Mouse (Mus musculus) limb, embryonic 13.5 days (tissue): ENCODE measurements around the gene Ccdc24. TPM values are rescaled to one million over a fixed set of nuclear protein-coding genes. Genes with fewer than 3 reads are reported as not detected.
A peak's percentile ranks its signal among the peaks of the same experiment; 100 is the strongest.

ENCODE experiments used
- ATAC-seq: fragments of 200-750 bp; cut with Nextera tagmentation; 2 replicates; pipeline ENCODE4 v1.8.0; 2017; ENCODE audit warnings: low read depth, moderate number of reproducible peaks, moderate TSS enrichment; ENCODE audit not compliant: low FRiP score
- H3K27ac ChIP-seq: fragments of 300-500 bp; sonication (generic); 2 replicates; pipeline ENCODE4 v1.5.1; 2015; ENCODE audit warnings: inconsistent platforms, mild to moderate bottlenecking, moderate library complexity
- H3K27me3 ChIP-seq: fragments of 300-500 bp; sonication (generic); 2 replicates; pipeline ENCODE4 v1.6.1; 2015; ENCODE audit warnings: mild to moderate bottlenecking, inconsistent platforms
- H3K36me3 ChIP-seq: fragments of 300-500 bp; sonication (generic); 2 replicates; pipeline ENCODE4 v1.6.1; 2015; ENCODE audit warnings: inconsistent platforms, mild to moderate bottlenecking, moderate library complexity
- H3K4me1 ChIP-seq: fragments of 300-500 bp; sonication (generic); 2 replicates; pipeline ENCODE4 v1.6.1; 2015; ENCODE audit warnings: inconsistent platforms
- H3K4me2 ChIP-seq: fragments of 300-500 bp; sonication (generic); replicated peaks from 2 replicates; pipeline ENCODE4 v1.6.1; 2015; ENCODE audit warnings: inconsistent platforms, mild to moderate bottlenecking, moderate library complexity
- H3K4me3 ChIP-seq: fragments of 300-500 bp; sonication (generic); 2 replicates; pipeline ENCODE4 v1.5.1; 2015; ENCODE audit warnings: moderate library complexity, mild to moderate bottlenecking, inconsistent platforms
- H3K9ac ChIP-seq: fragments of 300-500 bp; sonication (generic); 2 replicates; pipeline ENCODE4 v1.6.1; 2015; ENCODE audit warnings: mild to moderate bottlenecking, inconsistent platforms
- H3K9me3 ChIP-seq: fragments of 300-500 bp; sonication (generic); 2 replicates; pipeline ENCODE4 v1.6.1; 2016; ENCODE audit warnings: inconsistent platforms
- WGBS: fragments of 180-500 bp; shearing (Covaris S2); methylation state at CpG from one replicate; pipeline ENCODE4 v1.1.7; 2015; 5-methylcytosine and 5-hydroxymethylcytosine counted together
- polyA plus RNA-seq: library from polyadenylated mRNA; unstranded; fragments of >200 nt; fragmentation: Nextera tagmentation; extraction: Ambion mirVana; gene quantifications from 2 replicates; pipeline ENCODE4 v1.2.1, GENCODE M21; 2015

The Ccdc24 gene
- polyA plus RNA-seq, 1 experiment from 2014 or later: 1.3 TPM

GRCm38 (mm10) chr4:117849063-117849462 is 23.3 kb downstream of the Ccdc24 start:
- no peaks in the 10 kb centered on the region for H3K27me3 ChIP-seq
- H3K9me3 ChIP-seq: no peaks in the 10 kb centered on the region
- no peak overlapping the region for H3K27ac ChIP-seq
- H3K4me3 ChIP-seq: no peak overlapping the region
- no peak for ATAC-seq
- H3K36me3 ChIP-seq: peaks cover 31% of the 10 kb centered on the region
- H3K4me1 ChIP-seq: peaks cover 9% of the 10 kb centered on the region
- no peak overlapping the region for H3K4me2 ChIP-seq
- H3K9ac ChIP-seq: no peak overlapping the region
- WGBS: 57% methylated on average over 17 of the region's 17 CpGs

- Histone ChIP-seq H3K36me3 (peaks cover 44% of the 10 kb centered on the region), H3K9ac (0 out of 2 replicates have a peak overlapping the region, but pooled peaks have one; percentile 31), H3K4me3 (no peak overlapping the region), H3K27me3 (no peaks in the 10 kb centered on the region), H3K9me3 (no peaks in the 10 kb centered on the region), H3K4me2 (no peak overlapping the region), H3K4me1 (peaks cover 9% of the 10 kb centered on the region), H3K27ac (peak overlapping the region; percentile 55; the same call in 1 of the 2 replicates)
- 18% methylated on average over 2 of the region's 2 CpGs for WGBS
- ATAC-seq: no peak
Observed at GRCm38 (mm10) chr4:117847011-117847410, 25.3 kb downstream of the Ccdc24 start.

GRCm38 (mm10) chr4:117846261-117846660 is 26.1 kb downstream of the Ccdc24 start:
- no peaks in the 10 kb centered on the region for H3K27me3 ChIP-seq
- no peak overlapping the region for H3K4me3 ChIP-seq
- peaks cover 16% of the 10 kb centered on the region for H3K4me1 ChIP-seq
- no peak overlapping the region for H3K4me2 ChIP-seq
- H3K27ac ChIP-seq: no peak overlapping the region
- no peaks in the 10 kb centered on the region for H3K9me3 ChIP-seq
- H3K36me3 ChIP-seq: peaks cover 44% of the 10 kb centered on the region
- no peak overlapping the region for H3K9ac ChIP-seq
- ATAC-seq: no peak
- WGBS: 93% methylated on average over 4 of the region's 4 CpGs

GRCm38 (mm10) chr4:117845316-117845715 is 27.0 kb downstream of the Ccdc24 start:
- WGBS: 84% methylated on average over 11 of the region's 11 CpGs
- Histone ChIP-seq H3K27ac (no peak overlapping the region), H3K4me3 (no peak overlapping the region), H3K27me3 (no peaks in the 10 kb centered on the region), H3K9me3 (no peaks in the 10 kb centered on the region), H3K9ac (no peak overlapping the region), H3K4me1 (peaks cover 20% of the 10 kb centered on the region), H3K4me2 (no peak overlapping the region), H3K36me3 (peaks cover 42% of the 10 kb centered on the region)
- ATAC-seq: no peak

GRCm38 (mm10) chr4:117844467-117844866 is 27.9 kb downstream of the Ccdc24 start:
- peaks cover 42% of the 10 kb centered on the region for H3K36me3 ChIP-seq
- ATAC-seq: no peak
- H3K4me1 ChIP-seq: peaks cover 20% of the 10 kb centered on the region
- WGBS: 82% methylated on average over 5 of the region's 5 CpGs
- no peak overlapping the region for H3K27ac ChIP-seq
- H3K9me3 ChIP-seq: no peaks in the 10 kb centered on the region
- H3K4me3 ChIP-seq: no peak overlapping the region
- H3K9ac ChIP-seq: no peak overlapping the region
- H3K27me3 ChIP-seq: no peaks in the 10 kb centered on the region
- H3K4me2 ChIP-seq: no peak overlapping the region

- 93% methylated on average over 5 of the region's 5 CpGs for whole genome bisulfite sequencing
Observed at GRCm38 (mm10) chr4:117843101-117843500, 29.3 kb downstream of the Ccdc24 start.

GRCm38 (mm10) chr4:117841566-117841965 is 30.8 kb downstream of the Ccdc24 start:
- Histone ChIP-seq H3K36me3 (peaks cover 38% of the 10 kb centered on the region), H3K4me3 (no peak overlapping the region), H3K27ac (no peak overlapping the region), H3K9ac (0 out of 2 replicates have a peak overlapping the region, but pooled peaks have one; percentile 20), H3K4me1 (peaks cover 20% of the 10 kb centered on the region), H3K9me3 (no peaks in the 10 kb centered on the region), H3K27me3 (no peaks in the 10 kb centered on the region), H3K4me2 (no peak overlapping the region)
- 59% methylated on average over 3 of the region's 3 CpGs for WGBS
- ATAC-seq: no peak

More at GRCm38 (mm10) chr4:117843101-117843500, 29.3 kb downstream of the Ccdc24 start:
- H3K4me3 ChIP-seq: no peak overlapping the region
- H3K9me3 ChIP-seq: no peaks in the 10 kb centered on the region
- no peak overlapping the region for H3K27ac ChIP-seq
- no peak overlapping the region for H3K9ac ChIP-seq
- H3K27me3 ChIP-seq: no peaks in the 10 kb centered on the region
- H3K4me1 ChIP-seq: peaks cover 20% of the 10 kb centered on the region
- H3K4me2 ChIP-seq: no peak overlapping the region
- ATAC-seq: no peak
- H3K36me3 ChIP-seq: peaks cover 38% of the 10 kb centered on the region

GRCm38 (mm10) chr4:117840821-117841220 is 31.5 kb downstream of the Ccdc24 start:
- 92% methylated on average over 5 of the region's 5 CpGs for WGBS
- Histone ChIP-seq H3K27ac (no peak overlapping the region), H3K4me2 (no peak overlapping the region), H3K9ac (no peak overlapping the region), H3K36me3 (peaks cover 30% of the 10 kb centered on the region), H3K27me3 (no peaks in the 10 kb centered on the region), H3K4me3 (no peak overlapping the region), H3K9me3 (no peaks in the 10 kb centered on the region), H3K4me1 (peaks cover 19% of the 10 kb centered on the region)
- no peak for ATAC-seq

- 77% methylated on average over 6 of the region's 6 CpGs for WGBS
- Histone ChIP-seq H3K4me3 (no peak overlapping the region), H3K4me2 (no peak overlapping the region), H3K36me3 (peaks cover 16% of the 10 kb centered on the region; the same call in 1 of the 2 replicates), H3K27me3 (no peaks in the 10 kb centered on the region), H3K9ac (no peak overlapping the region), H3K27ac (no peak overlapping the region), H3K4me1 (peaks cover 24% of the 10 kb centered on the region), H3K9me3 (no peaks in the 10 kb centered on the region)
- ATAC-seq: no peak
Observed at GRCm38 (mm10) chr4:117839366-117839765, 33.0 kb downstream of the Ccdc24 start.

GRCm38 (mm10) chr4:117837271-117837670 is 35.1 kb downstream of the Ccdc24 start:
- Histone ChIP-seq H3K36me3 (no peaks in the 10 kb centered on the region), H3K27ac (no peak overlapping the region), H3K9me3 (no peaks in the 10 kb centered on the region), H3K4me1 (peaks cover 30% of the 10 kb centered on the region), H3K27me3 (no peaks in the 10 kb centered on the region), H3K4me3 (no peak overlapping the region), H3K9ac (no peak overlapping the region), H3K4me2 (peak overlapping the region; percentile 84)
- WGBS: 68% methylated on average over 4 of the region's 4 CpGs
- no peak for ATAC-seq

- Histone ChIP-seq H3K4me2 (peak overlapping the region; percentile 84), H3K9me3 (no peaks in the 10 kb centered on the region), H3K27me3 (no peaks in the 10 kb centered on the region), H3K36me3 (no peaks in the 10 kb centered on the region), H3K27ac (peak overlapping the region; percentile 93), H3K9ac (peak overlapping the region; percentile 88), H3K4me1 (peaks cover 24% of the 10 kb centered on the region), H3K4me3 (peak overlapping the region; percentile 91)
- ATAC-seq: peak; percentile 91
- WGBS: under 1% methylated on average over 48 of the region's 48 CpGs
Observed at GRCm38 (mm10) chr4:117836204-117836767, 36.1 kb downstream of the Ccdc24 start.

- H3K4me1 ChIP-seq: peaks cover 19% of the 10 kb centered on the region
- under 1% methylated on average over 60 of the region's 60 CpGs for WGBS
- H3K27me3 ChIP-seq: peaks cover 3% of the 10 kb centered on the region; the same call in 1 of the 2 replicates
- H3K27ac ChIP-seq: peak overlapping the region; percentile 93
- no peaks in the 10 kb centered on the region for H3K9me3 ChIP-seq
- H3K9ac ChIP-seq: peak overlapping the region; percentile 88
- peak overlapping the region; percentile 91 for H3K4me3 ChIP-seq
- H3K4me2 ChIP-seq: peak overlapping the region; percentile 84
- peak; percentile 29; the same call in 1 of the 2 replicates for ATAC-seq
- H3K36me3 ChIP-seq: no peaks in the 10 kb centered on the region
Observed at GRCm38 (mm10) chr4:117835531-117836111, 36.7 kb downstream of the Ccdc24 start.
